Mouse (Mus musculus): ENCODE results near the gene Fxyd6. TPM values are rescaled to one million over a fixed set of nuclear protein-coding genes. Genes with fewer than 3 reads are reported as not detected.

Fxyd6 gene
- 45.4 and 50.4 TPM in 2 replicates for polyA plus RNA-seq (2015; fragmentation: Nextera tagmentation; extraction: Ambion mirVana)

GRCm38 (mm10) chr9:45370117-45370561 is at the start of gene Fxyd6:
Fxyd6 (plus strand) TSS chr9:45370185.
- ATAC-seq (ENCODE audit: borderline replicate concordance, extremely low read depth, low FRiP score, low TSS enrichment), result peak; percentile 72; the same call in 1 of the 2 replicates
- Histone ChIP-seq H3K4me1 (peaks cover 15% of the 10 kb centered on the region), H3K9ac (peak within 1 kb of the TSS; percentile 50), H3K27ac (no peak within 1 kb of the TSS), H3K36me3 (no peaks in the 10 kb centered on the region), H3K27me3 (peaks cover 15% of the 10 kb centered on the region), H3K4me3 (peak within 1 kb of the TSS; percentile 57), H3K9me3 (no peaks in the 10 kb centered on the region), H3K4me2 (peak within 1 kb of the TSS; percentile 95)
- under 1% methylated on average over 28 of the region's 28 CpGs for WGBS

GRCm38 (mm10) chr9:45321465-45321864 is 48.5 kb upstream of the Fxyd6 start:
- H3K27ac ChIP-seq, result no peak overlapping the region
- no peak overlapping the region for H3K4me3 ChIP-seq
- H3K4me1 ChIP-seq, result peaks cover 13% of the 10 kb centered on the region
- no peak overlapping the region for H3K4me2 ChIP-seq
- no peak for ATAC-seq (ENCODE audit: borderline replicate concordance, extremely low read depth, low FRiP score, low TSS enrichment)
- WGBS, result 75% methylated on average over 6 of the region's 6 CpGs
- no peak overlapping the region for H3K9ac ChIP-seq
- H3K27me3 ChIP-seq, result no peaks in the 10 kb centered on the region; the same call in 1 of the 2 replicates
- H3K36me3 ChIP-seq, result no peaks in the 10 kb centered on the region
- no peaks in the 10 kb centered on the region for H3K9me3 ChIP-seq

- no peak overlapping the region for H3K4me2 ChIP-seq
- H3K27me3 ChIP-seq, result no peaks in the 10 kb centered on the region; the same call in 1 of the 2 replicates
- H3K9ac ChIP-seq, result no peak overlapping the region
- no peak overlapping the region for H3K27ac ChIP-seq
- peaks cover 11% of the 10 kb centered on the region for H3K4me1 ChIP-seq
- no peaks in the 10 kb centered on the region for H3K36me3 ChIP-seq
- H3K4me3 ChIP-seq, result no peak overlapping the region
- H3K9me3 ChIP-seq, result no peaks in the 10 kb centered on the region
- no peak for ATAC-seq (ENCODE audit: borderline replicate concordance, extremely low read depth, low FRiP score, low TSS enrichment)
- WGBS, result 69% methylated on average over 4 of the region's 4 CpGs
Measured at GRCm38 (mm10) chr9:45321946-45322430, 48.0 kb upstream of the Fxyd6 start.

DNA sequence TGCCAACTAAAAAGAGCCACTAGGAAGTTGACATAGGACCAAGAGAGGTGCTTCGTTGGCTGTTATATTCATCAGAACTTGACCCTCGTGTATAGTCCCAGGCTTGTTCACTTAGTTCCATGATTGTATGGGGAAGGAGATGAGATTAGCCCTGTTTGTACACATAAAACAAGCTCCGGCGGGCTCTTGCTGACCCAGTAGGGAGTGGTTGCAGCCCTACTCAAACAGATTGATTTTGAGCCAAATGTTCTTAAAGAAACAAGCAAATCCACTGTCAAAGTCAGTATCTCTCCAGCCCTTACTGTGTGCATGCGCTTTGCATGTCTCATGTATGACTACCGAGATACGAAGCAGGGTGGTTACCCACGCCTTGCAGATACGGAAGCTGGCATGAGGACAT is 43.6 kb upstream of the Fxyd6 start:
- no peaks in the 10 kb centered on the region for H3K9me3 ChIP-seq
- H3K36me3 ChIP-seq, result no peaks in the 10 kb centered on the region
- no peak for ATAC-seq (ENCODE audit: borderline replicate concordance, extremely low read depth, low FRiP score, low TSS enrichment)
- WGBS, result 81% methylated on average over 9 of the region's 9 CpGs
- no peak overlapping the region for H3K4me3 ChIP-seq
- H3K9ac ChIP-seq, result no peak overlapping the region
- H3K27ac ChIP-seq, result no peak overlapping the region
- no peak overlapping the region for H3K4me2 ChIP-seq
- H3K27me3 ChIP-seq, result no peaks in the 10 kb centered on the region
- H3K4me1 ChIP-seq, result no peaks in the 10 kb centered on the region

DNA sequence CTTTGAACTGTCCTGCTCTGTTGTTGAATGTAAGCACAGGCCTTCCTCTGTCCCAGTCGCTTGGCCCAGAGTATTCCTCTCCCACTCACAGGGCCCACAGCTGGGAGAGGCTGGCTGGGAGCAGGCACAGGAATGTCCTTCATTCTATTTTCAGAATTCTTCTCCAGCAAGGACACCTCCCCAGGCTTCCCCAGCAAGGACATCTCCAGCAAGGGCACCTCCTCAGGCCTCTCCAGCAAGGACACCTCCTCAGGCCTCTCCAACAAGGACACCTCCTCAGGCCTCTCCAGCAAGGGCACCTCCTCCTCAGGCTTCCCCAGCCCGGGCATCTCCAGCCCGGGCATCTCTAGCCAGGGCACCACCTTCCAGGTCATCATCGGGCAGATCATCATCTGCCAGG is 41.7 kb upstream of the Fxyd6 start:
- H3K27me3 ChIP-seq, result no peaks in the 10 kb centered on the region
- H3K27ac ChIP-seq, result no peak overlapping the region
- whole genome bisulfite sequencing, result 69% methylated on average over 4 of the region's 4 CpGs
- H3K36me3 ChIP-seq, result no peaks in the 10 kb centered on the region
- no peak overlapping the region for H3K4me2 ChIP-seq
- no peak for ATAC-seq (ENCODE audit: borderline replicate concordance, extremely low read depth, low FRiP score, low TSS enrichment)
- H3K4me3 ChIP-seq, result no peak overlapping the region
- no peak overlapping the region for H3K9ac ChIP-seq
- H3K4me1 ChIP-seq, result no peaks in the 10 kb centered on the region
- H3K9me3 ChIP-seq, result no peaks in the 10 kb centered on the region

- H3K27ac ChIP-seq, result no peak overlapping the region
- H3K36me3 ChIP-seq, result no peaks in the 10 kb centered on the region
- no peak overlapping the region for H3K4me3 ChIP-seq
- no peak overlapping the region for H3K4me2 ChIP-seq
- H3K9ac ChIP-seq, result no peak overlapping the region
- 87% methylated on average over 6 of the region's 6 CpGs for WGBS
- no peaks in the 10 kb centered on the region for H3K27me3 ChIP-seq
- H3K4me1 ChIP-seq, result no peaks in the 10 kb centered on the region
- no peak for ATAC-seq (ENCODE audit: borderline replicate concordance, extremely low read depth, low FRiP score, low TSS enrichment)
- H3K9me3 ChIP-seq, result no peaks in the 10 kb centered on the region
Measured at GRCm38 (mm10) chr9:45329577-45329976, 40.4 kb upstream of the Fxyd6 start.

- no peak overlapping the region for H3K9ac ChIP-seq
- no peak overlapping the region for H3K4me2 ChIP-seq
- no peak overlapping the region for H3K4me3 ChIP-seq
- no peaks in the 10 kb centered on the region for H3K36me3 ChIP-seq
- 67% methylated on average over 2 of the region's 2 CpGs for WGBS
- no peaks in the 10 kb centered on the region for H3K9me3 ChIP-seq
- no peak for ATAC-seq (ENCODE audit: borderline replicate concordance, extremely low read depth, low FRiP score, low TSS enrichment)
- no peaks in the 10 kb centered on the region for H3K4me1 ChIP-seq
- H3K27ac ChIP-seq, result no peak overlapping the region
- H3K27me3 ChIP-seq, result no peaks in the 10 kb centered on the region
Measured at GRCm38 (mm10) chr9:45337406-45337805, 32.6 kb upstream of the Fxyd6 start.

DNA sequence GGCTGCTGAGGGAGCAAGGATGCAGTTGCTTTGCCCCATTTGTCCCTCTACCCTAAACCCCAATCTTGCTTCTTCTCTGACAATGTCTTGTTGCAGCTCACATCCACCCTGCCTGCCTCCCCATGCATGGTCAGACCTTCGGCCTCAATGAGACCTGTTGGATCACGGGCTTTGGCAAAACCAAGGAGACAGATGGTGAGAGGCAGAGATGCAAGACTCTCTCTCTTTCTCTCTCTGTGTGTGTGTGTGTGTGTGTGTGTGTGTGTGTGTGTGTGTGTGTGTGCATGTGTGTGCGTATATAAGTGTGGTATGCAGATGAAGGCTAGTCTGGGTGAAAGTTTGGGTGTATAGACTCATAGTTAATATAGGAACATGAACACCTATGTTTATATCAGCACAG is 26.9 kb upstream of the Fxyd6 start:
- no peaks in the 10 kb centered on the region for H3K27me3 ChIP-seq
- WGBS, result 86% methylated on average over 3 of the region's 3 CpGs
- no peak overlapping the region for H3K9ac ChIP-seq
- no peaks in the 10 kb centered on the region for H3K9me3 ChIP-seq
- no peak for ATAC-seq (ENCODE audit: borderline replicate concordance, extremely low read depth, low FRiP score, low TSS enrichment)
- no peaks in the 10 kb centered on the region for H3K4me1 ChIP-seq
- no peak overlapping the region for H3K4me2 ChIP-seq
- H3K36me3 ChIP-seq, result no peaks in the 10 kb centered on the region
- H3K4me3 ChIP-seq, result no peak overlapping the region
- H3K27ac ChIP-seq, result no peak overlapping the region

DNA sequence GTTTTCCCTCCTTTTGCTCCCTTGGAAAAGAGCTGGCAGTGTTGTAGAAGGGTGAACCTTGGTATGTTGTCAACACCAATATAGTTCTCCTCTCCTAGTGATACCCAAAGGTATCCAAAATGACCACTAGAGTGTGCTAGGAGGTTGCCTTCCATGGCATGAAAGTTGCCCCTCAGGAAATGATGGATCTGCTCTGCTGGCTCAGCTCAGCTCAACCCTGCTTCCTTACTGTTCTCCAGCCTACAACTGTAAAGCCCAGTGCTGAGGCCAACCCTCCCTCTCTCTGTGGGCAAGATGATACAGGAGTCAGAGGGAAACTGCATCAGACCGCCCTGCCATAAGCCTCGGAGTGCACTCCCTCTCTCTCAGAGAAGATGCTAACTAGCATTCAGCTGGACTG is 24.5 kb upstream of the Fxyd6 start:
- Histone ChIP-seq H3K4me1 (no peaks in the 10 kb centered on the region), H3K4me3 (no peak overlapping the region), H3K27me3 (no peaks in the 10 kb centered on the region), H3K36me3 (no peaks in the 10 kb centered on the region), H3K4me2 (no peak overlapping the region), H3K9ac (no peak overlapping the region), H3K27ac (no peak overlapping the region), H3K9me3 (no peaks in the 10 kb centered on the region)
- ATAC-seq (ENCODE audit: borderline replicate concordance, extremely low read depth, low FRiP score, low TSS enrichment), result peak; percentile 19; the same call in 1 of the 2 replicates
- WGBS, result 57% methylated on average over 2 of the region's 2 CpGs

DNA sequence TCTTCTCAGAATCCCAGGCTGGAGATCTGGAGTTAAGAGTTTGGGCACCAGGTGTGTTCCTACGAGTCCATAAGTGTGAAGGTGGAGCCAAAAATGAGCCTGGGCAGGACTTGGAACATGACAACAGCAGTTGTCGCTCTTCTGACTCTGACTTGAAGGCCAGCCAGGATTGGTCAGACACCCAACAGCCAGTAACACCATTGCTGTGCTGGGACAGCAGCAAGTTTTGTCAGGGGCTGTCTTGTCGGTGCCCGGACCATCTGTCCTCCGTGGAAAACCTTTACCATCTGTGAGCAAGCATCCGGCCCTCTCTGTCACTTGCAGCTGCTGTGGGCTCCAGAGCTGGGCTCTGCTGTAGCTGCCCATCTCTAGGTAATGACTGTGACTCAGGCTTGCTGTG is 23.7 kb upstream of the Fxyd6 start:
- WGBS, result 62% methylated on average over 6 of the region's 6 CpGs
- no peak overlapping the region for H3K4me2 ChIP-seq
- no peaks in the 10 kb centered on the region for H3K4me1 ChIP-seq
- no peak for ATAC-seq (ENCODE audit: borderline replicate concordance, extremely low read depth, low FRiP score, low TSS enrichment)
- no peak overlapping the region for H3K4me3 ChIP-seq
- H3K9me3 ChIP-seq, result no peaks in the 10 kb centered on the region
- no peak overlapping the region for H3K9ac ChIP-seq
- H3K27me3 ChIP-seq, result no peaks in the 10 kb centered on the region
- H3K27ac ChIP-seq, result no peak overlapping the region
- H3K36me3 ChIP-seq, result no peaks in the 10 kb centered on the region

GRCm38 (mm10) chr9:45348560-45348959 is 21.4 kb upstream of the Fxyd6 start:
- H3K9me3 ChIP-seq, result no peaks in the 10 kb centered on the region
- 71% methylated on average over 6 of the region's 6 CpGs for WGBS
- no peak overlapping the region for H3K9ac ChIP-seq
- ATAC-seq (ENCODE audit: borderline replicate concordance, extremely low read depth, low FRiP score, low TSS enrichment), result no peak
- H3K4me3 ChIP-seq, result no peak overlapping the region
- no peaks in the 10 kb centered on the region for H3K27me3 ChIP-seq
- H3K4me1 ChIP-seq, result no peaks in the 10 kb centered on the region
- H3K27ac ChIP-seq, result no peak overlapping the region
- H3K4me2 ChIP-seq, result no peak overlapping the region
- H3K36me3 ChIP-seq, result no peaks in the 10 kb centered on the region

- Histone ChIP-seq H3K27me3 (no peaks in the 10 kb centered on the region), H3K4me3 (no peak overlapping the region), H3K4me2 (no peak overlapping the region), H3K9me3 (no peaks in the 10 kb centered on the region), H3K4me1 (no peaks in the 10 kb centered on the region), H3K27ac (no peak overlapping the region), H3K36me3 (no peaks in the 10 kb centered on the region), H3K9ac (no peak overlapping the region)
- WGBS, result 40% methylated on average over 4 of the region's 4 CpGs
- ATAC-seq (ENCODE audit: borderline replicate concordance, extremely low read depth, low FRiP score, low TSS enrichment), result no peak
Measured at GRCm38 (mm10) chr9:45349181-45349580, 20.8 kb upstream of the Fxyd6 start.

GRCm38 (mm10) chr9:45349851-45350250 is 20.1 kb upstream of the Fxyd6 start:
- no peak overlapping the region for H3K4me3 ChIP-seq
- H3K4me1 ChIP-seq, result no peaks in the 10 kb centered on the region
- H3K4me2 ChIP-seq, result no peak overlapping the region
- H3K9me3 ChIP-seq, result no peaks in the 10 kb centered on the region
- H3K27ac ChIP-seq, result no peak overlapping the region
- WGBS, result 11% methylated on average over 5 of the region's 5 CpGs
- no peak overlapping the region for H3K9ac ChIP-seq
- H3K27me3 ChIP-seq, result no peaks in the 10 kb centered on the region
- ATAC-seq (ENCODE audit: borderline replicate concordance, extremely low read depth, low FRiP score, low TSS enrichment), result no peak
- no peaks in the 10 kb centered on the region for H3K36me3 ChIP-seq

Measured in lung, embryonic 15.5 days (tissue).